Comparison of ENCODE assay signal across 8 mouse cellular contexts in the genomic region with DNA sequence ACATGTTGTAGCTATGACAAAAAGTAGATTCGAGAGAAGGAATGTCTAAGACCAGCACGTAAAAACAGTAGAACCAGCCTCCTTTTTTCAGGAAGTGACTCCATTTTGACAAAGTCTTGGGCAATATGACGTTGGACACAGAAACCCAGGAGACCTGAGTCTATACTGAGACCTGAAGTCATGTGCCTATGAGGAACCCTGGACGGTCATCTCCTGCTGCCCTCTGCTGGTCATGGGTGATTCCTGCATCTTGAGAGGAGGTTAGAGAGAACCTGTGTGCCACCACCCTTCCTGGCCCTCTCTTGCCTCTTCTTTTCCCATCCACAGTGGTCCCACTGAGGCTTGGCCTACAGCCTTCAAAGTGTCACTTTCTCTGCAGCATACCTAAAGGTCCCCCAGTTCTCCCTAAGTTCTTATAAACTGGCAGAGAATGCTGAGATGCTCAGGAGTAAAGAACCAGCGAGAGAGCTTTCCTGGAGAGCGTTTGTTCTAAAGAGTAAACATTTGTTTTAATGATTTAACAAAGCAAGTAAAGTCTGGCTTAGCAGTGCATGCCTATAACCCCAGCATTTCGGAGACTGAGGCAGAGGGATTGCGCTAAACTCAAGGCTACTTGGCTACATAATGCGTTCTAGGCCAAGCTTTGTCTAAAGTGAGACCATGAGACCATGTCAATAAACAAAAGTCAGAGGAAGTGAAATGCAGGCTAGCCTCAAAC. TPM values are rescaled to one million over a fixed set of nuclear protein-coding genes. Genes with fewer than 3 reads are reported as not detected.
DNase-seq lines count a peak whose midpoint lies in the region; ATAC-seq lines count a peak whose summit lies in the region.

No protein-coding gene starts in this region.

- no peak overlapping the region for H3K27ac ChIP-seq in hindbrain, embryonic 13.5 days

- no peaks in the 10 kb centered on the region for H3K27me3 ChIP-seq in hindbrain, embryonic 13.5 days

- 57% methylated on average over 9 of the region's 9 CpGs for WGBS in hindbrain, embryonic 13.5 days

- peak; percentile 72; the same call in 1 of the 2 replicates for ATAC-seq in hindbrain, embryonic 13.5 days (ENCODE audit: low FRiP score)

- H3K4me1 ChIP-seq in hindbrain, embryonic 13.5 days (replicated peaks), result no peaks in the 10 kb centered on the region

- H3K4me3 ChIP-seq in hindbrain, embryonic 13.5 days, result no peak overlapping the region

- no peak overlapping the region for H3K4me2 ChIP-seq in hindbrain, embryonic 13.5 days

- H3K36me3 ChIP-seq in hindbrain, embryonic 13.5 days, result no peaks in the 10 kb centered on the region

- DNase-seq in Muller cell, postnatal 12 days (ENCODE audit: inconsistent ontology term), result peak; percentile 73
- peak; percentile 40 for DNase-seq in cerebellum, adult 9-11 months
- peak; percentile 57 to 73 for DNase-seq in frontal cortex, postnatal 14 days (ENCODE audit: low spot score in 2 of 2)
- peak; percentile 86 to 88 for DNase-seq in layer of hippocampus, postnatal 10 days (ENCODE audit: low spot score in 2 of 2)
- peak; percentile 90 for DNase-seq in lung, postnatal 14 days
- peak; percentile 52 for DNase-seq in retina, adult 2 months (ENCODE audit: low read depth, low spot score)
- DNase-seq in thymus, postnatal 14 days, result peak; percentile 92

- no peak overlapping the region for H3K9ac ChIP-seq in hindbrain, embryonic 13.5 days

- H3K9me3 ChIP-seq in hindbrain, embryonic 13.5 days, result no peaks in the 10 kb centered on the region

RNA-seq across cellular contexts. Expression of gene Chrna9, which starts 3.4 kb away (rescaled TPM):
- 0.14 TPM in 1 of 2 replicates, not detected in the other for polyA plus RNA-seq in hindbrain, embryonic 13.5 days (2015; fragmentation: Nextera tagmentation; extraction: Ambion mirVana)
- total RNA-seq in layer of hippocampus, postnatal 10 days (2021), result not detected

Comparison
In these comparisons a context has a peak if more than half of its experiments do, and no peak if none do; other contexts are left out.
1. DNase-seq: peak in every context shown above with its lines; median percentile 92 in thymus, postnatal 14 days; 90 in lung, postnatal 14 days; 87 in layer of hippocampus, postnatal 10 days; 73 in Muller cell, postnatal 12 days; 65 in frontal cortex, postnatal 14 days; 52 in retina, adult 2 months; 40 in cerebellum, adult 9-11 months.